Mouse (Mus musculus): ENCODE measurements around the gene Lmo7.

- TF ChIP-seq CTCF (IDR thresholded peaks at IDR 0.05; ENCODE audit: control insufficient read depth, insufficient read depth, insufficient replicate concordance, low read depth, low read length), result no peak
- TF ChIP-seq POLR2A (IDR thresholded peaks at IDR 0.05; ENCODE audit: control insufficient read depth, low read depth, low read length), result no peak
Observed at GRCm38 (mm10) chr14:101746635-101747034, 16.9 kb downstream of the Lmo7 start.
